Mouse (Mus musculus) thymus, postnatal 0 days (tissue): Measurements from ENCODE around the gene Med24. TPM values are rescaled to one million over a fixed set of nuclear protein-coding genes. Genes with fewer than 3 reads are reported as not detected.

ENCODE experiments used
- DNase-seq: peaks from one replicate; pipeline ENCODE4 v3.0.0-alpha.2; 2015; ENCODE audit warnings: low spot score
- polyA plus RNA-seq: library from polyadenylated mRNA; unstranded; fragments of >200 nt; fragmentation: Nextera tagmentation; extraction: Ambion mirVana; gene quantifications from 2 replicates; pipeline ENCODE4 v1.2.1, GENCODE M21; 2015

Med24 gene
- polyA plus RNA-seq, 1 experiment from 2014 or later, result 48.3 TPM

GRCm38 (mm10) chr11:98723098-98723497, 6.1 kb downstream of the Med24 start:
- no peak for DNase-seq

- DNase-seq, result no peak
These were observed 7.6 kb downstream of the Med24 start for GRCm38 (mm10) chr11:98721458-98722226.

GRCm38 (mm10) chr11:98720756-98721155, 8.5 kb downstream of the Med24 start:
- no peak for DNase-seq

- peak; percentile 63 for DNase-seq
These were observed 11.3 kb downstream of the Med24 start for GRCm38 (mm10) chr11:98717904-98718303.

- DNase-seq, result no peak
These were observed 13.3 kb downstream of the Med24 start for GRCm38 (mm10) chr11:98715946-98716345.

GRCm38 (mm10) chr11:98713703-98714102, 15.5 kb downstream of the Med24 start:
- peak; percentile 25 for DNase-seq

- DNase-seq, result peak; percentile 61
These were observed 17.2 kb downstream of the Med24 start for GRCm38 (mm10) chr11:98712009-98712408.

GRCm38 (mm10) chr11:98711046-98711434, 18.2 kb downstream of the Med24 start:
- DNase-seq, result no peak

- DNase-seq, result peak; percentile 77
These were observed 18.7 kb downstream of the Med24 start for GRCm38 (mm10) chr11:98710416-98711045.

GRCm38 (mm10) chr11:98709001-98709741, 20.1 kb downstream of the Med24 start:
- DNase-seq, result no peak

- no peak for DNase-seq
These were observed 20.8 kb downstream of the Med24 start for GRCm38 (mm10) chr11:98708282-98708956.

GRCm38 (mm10) chr11:98707401-98708281, 21.6 kb downstream of the Med24 start:
- DNase-seq, result no peak

GRCm38 (mm10) chr11:98705021-98705420, 24.2 kb downstream of the Med24 start:
- no peak for DNase-seq

GRCm38 (mm10) chr11:98702323-98702722, 26.9 kb downstream of the Med24 start:
- no peak for DNase-seq

- no peak for DNase-seq
These were observed 28.0 kb downstream of the Med24 start, which contains the start of gene Csf3 for GRCm38 (mm10) chr11:98701213-98701670. Gene Csf3, plus strand, starts transcription at chr11:98701263.

- DNase-seq, result peak; percentile 75
These were observed 29.3 kb downstream of the Med24 start for GRCm38 (mm10) chr11:98699911-98700310.

GRCm38 (mm10) chr11:98698849-98699640, 30.2 kb downstream of the Med24 start:
- DNase-seq, result no peak

- DNase-seq, result no peak
These were observed 32.0 kb downstream of the Med24 start for GRCm38 (mm10) chr11:98697225-98697624.

- no peak for DNase-seq
These were observed 32.6 kb downstream of the Med24 start for GRCm38 (mm10) chr11:98696454-98697216.
